Mouse (Mus musculus): ENCODE data around the gene Arpc2. TPM values are rescaled to one million over a fixed set of nuclear protein-coding genes. Genes with fewer than 3 reads are reported as not detected.

Gene Arpc2
- total RNA-seq, 2 experiments from 2014 or later: 62.7 to 70.6 TPM

DNA sequence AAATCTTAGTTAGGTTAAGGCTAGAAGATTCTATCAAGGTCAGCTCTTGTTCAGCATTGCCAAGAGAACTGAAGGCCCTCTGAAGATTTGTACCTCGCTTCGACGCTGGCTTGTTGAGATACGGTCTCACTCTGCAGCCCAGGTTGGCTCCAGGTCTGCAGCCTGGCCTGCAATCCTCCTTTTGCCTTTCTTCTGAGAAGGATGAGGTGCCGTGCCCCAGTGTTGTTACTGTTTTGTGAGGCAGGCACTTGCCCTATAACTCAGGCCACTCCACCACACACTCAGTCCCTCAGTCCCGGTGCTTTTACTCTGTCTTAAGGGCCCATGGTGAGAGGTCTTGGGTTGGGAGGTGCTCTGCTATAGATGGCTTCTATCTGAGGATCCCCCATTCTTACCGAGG is 66.3 kb downstream of the Arpc2 start:
- no peak for DNase-seq

GRCm38 (mm10) chr1:74302835-74303234 is 67.0 kb downstream of the Arpc2 start:
- no peak for DNase-seq

DNA sequence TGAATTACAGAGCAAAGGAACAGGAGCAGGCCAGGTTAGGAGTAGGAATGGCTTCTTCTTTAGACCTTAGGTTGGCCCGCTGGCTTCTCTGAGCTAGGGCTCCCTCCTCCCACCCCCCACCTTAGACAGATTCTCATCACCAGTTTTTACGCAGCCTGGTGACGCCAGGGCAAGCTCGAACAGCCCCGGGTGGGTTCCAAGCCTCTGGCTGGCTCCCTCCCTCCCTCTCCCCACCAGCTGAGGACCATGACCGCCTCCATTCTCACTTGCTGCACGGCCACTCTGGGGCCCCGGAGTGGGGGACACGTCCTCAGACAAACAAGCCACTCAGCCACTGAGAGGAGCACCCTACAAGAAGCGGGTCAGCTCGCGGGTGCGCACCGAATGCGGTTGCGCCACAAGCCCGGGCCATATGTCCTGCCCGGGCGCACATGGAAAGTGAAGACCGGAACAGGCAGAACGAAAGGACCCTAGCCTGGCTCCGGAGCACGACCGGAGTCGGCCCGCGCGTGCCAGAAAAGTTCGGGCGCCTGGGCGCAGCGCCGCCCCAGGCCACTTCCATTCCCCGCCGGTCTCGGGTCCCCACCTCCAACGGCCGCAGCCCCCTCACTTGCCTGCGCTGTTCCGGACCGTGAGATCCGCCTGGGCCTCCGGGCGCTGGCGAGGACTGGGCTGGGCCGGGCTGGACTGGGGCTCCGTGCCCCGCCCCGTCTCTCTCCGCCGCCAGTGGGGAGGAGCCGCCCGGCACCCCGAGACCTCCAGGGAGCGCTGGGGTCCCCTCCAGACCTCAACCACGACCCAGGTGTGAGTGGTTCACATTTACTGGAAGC is 67.8 kb downstream of the Arpc2 start:
- peak; percentile 82 for DNase-seq

DNA sequence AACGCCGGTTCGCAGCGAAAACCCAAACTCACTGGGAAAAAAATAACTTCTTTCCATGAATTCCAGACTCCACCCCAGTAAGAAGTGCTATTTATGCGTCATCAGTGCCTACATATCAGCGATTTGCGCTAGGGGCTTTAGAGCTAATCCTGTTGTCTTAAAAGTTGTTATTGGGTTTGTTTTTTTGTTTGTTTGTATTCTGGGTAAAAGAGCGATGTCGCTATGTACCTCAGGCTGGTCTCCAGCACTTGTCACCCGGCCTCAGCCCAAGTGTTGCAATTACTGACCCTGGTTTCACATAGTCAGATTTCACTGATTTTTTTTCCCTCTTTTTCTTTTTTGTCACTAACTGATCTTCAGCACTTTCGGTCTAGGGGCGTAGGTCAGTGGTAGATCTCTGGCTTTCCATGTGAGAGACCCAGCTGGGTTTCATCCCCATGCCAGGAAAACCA is 68.5 kb downstream of the Arpc2 start:
- no peak for DNase-seq

DNA sequence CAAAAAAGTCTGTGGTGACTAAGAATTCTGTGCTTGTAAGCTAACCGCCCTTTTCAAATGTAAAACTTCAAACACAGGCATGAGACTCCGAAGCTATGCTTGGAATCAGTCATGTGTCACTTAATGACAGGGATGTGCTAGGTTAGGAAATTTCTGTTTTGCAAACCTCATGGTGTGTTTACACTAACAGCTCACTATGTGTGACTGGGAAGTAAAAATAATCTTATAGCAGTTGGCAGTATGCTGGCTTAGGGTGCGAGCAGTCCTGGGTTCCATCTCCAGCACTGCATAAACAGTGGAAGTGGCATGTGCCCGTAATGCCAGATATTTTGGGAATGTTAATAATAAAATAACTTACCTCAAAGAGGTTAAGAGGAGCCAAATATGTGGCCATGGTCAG is 69.1 kb downstream of the Arpc2 start:
- no peak for DNase-seq

GRCm38 (mm10) chr1:74305522-74305921 is 69.6 kb downstream of the Arpc2 start, which contains the start of gene Tmbim1:
Gene Tmbim1 (minus strand): TSS chr1:74305622.
- DNase-seq: no peak

DNA sequence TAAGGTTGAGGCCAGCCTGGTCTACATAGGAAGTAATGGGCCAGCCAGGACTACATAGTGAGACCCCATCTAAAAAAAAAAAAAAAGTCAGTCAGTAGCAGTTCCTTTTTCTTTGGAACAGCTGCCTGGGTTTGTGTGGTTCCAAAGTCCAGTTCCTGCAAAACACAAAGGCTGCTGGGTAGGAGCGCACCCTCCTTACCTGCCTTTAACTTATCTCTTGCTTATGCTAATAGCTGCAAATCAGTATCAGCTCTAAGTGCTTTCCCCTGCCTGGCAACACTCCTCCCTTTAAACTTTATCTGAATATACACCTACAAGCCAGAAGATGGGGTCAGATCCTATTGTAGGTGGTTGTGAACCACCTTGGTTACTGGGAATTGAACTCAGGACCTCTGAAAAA is 71.3 kb downstream of the Arpc2 start:
- DNase-seq: no peak

DNA sequence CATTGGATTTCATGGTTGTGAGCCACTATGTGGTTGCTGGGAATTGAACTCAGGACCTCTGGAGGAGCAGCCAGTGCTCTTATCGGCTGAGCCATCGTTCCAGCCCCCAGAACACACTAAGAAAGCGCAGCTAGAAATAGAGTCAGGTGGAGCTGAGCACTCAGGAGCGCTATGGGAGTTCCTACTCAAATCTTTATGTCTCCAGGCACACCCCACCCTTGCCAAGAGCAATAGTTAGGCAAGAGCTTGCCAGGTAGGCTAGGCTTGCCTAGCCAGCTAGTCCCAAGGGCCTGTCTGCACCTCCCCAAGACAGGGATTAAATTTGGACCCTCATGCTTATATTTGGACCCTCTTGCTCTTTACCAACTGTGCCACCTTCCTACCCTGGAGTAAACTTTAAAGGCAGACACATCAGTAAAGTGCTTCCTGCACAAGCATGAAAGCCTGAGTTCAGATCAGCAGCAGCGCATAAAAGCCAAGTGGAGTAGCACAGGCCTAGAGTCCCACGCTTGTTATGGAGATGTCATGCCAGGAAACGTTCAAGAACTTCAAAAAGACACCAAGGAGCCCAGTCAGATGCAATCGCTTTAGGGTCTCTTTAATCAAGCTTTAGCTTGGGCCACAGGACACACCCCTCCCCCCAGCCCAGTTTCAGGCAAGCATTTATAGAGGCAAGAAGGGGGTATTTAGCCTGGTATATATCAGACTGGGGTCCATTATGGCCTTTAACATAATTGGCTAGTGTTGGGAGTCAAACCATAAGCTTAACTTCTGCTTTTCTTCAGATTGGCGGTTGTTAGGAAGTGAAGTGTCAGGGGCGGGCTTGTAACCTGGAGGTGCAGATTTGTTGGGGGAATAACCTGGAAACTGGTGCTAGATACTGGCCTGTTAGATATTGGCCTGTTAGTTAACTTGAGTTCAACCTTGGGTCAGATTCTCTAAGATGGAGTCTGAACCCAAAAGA is 72.4 kb downstream of the Arpc2 start:
- no peak for DNase-seq

DNA sequence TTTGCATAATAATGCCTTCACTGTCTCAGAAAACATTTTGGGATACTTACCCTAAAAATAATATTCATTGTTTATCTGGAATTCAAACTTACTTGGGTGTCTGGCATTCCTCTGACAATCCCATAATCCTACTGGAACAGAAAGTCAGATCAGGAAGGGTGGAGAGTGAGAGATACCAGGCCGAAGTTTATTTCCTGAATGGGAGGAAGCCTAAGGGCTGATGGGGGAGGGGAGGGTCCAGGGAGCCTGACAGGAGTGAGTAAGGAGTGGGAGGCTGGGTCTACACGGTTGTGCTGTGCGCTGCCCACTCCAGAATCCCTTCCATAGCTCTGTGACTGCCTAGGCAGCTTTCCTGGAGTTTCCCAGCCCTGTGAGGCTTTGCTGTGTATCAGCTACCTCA is 73.9 kb downstream of the Arpc2 start:
- DNase-seq: no peak

DNA sequence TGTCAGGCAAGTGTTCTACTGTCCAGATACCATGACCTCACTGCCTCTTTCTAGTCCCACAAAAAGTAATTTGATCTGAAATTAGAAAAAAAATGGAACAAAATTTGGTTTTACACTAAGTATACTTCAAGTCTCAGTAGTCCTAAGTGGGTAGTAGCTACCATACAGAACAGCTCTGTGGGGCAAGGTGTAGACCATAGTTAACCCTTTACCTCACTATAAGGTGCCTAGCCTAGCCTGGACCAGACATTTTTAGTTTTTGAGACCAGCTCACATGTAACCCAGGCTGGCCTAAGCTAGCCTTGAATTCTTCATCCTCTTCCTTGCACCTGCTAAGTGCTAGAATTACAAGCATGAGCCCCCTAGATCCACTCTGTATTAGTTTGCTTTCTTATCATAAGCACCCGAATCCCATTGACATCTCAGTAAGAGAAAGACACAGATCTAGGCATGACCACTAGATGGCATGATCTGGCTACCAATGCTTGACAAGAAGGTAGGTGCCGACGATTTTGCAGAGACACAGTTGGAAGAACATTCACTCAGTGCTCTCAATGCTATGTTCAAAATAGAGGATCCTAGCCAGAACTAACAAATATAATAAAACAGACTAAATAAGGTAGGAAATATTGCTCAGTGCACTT is 77.3 kb downstream of the Arpc2 start:
- DNase-seq: no peak

- DNase-seq: no peak
These were observed 78.9 kb downstream of the Arpc2 start for GRCm38 (mm10) chr1:74314796-74315195.

DNA sequence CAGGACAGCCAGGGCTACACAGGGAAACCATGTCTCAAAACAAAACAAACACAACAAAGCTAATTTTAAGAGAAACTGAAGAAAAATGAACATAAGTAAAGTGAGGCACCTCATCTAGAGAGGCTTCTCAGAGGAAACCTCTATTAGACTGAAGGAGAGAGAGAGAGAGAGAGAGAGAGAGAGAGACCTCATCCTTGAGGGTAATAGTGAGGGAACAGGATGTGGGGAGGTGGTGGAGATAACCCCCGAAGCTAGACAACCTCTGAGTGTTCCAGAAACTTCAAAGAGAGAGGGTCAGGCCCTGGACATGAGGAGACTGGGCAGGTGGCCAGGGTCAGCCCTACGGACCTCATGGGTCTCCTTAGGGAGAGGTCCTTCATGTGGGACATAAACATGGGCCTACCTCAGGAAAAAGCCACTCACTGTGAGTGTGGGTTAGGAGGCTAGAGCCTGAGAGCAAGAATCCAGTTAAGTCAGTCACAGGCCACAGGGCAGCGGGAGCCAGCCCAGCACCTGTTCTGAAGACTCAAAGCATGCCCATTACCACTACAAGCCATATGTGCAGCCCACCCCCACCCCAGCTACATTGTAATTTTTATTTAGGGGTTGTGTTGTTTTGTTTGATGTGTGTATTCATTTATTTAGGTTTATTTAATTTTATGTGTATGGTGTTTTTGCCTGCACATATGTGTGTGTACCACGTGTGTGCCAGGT is 80.4 kb downstream of the Arpc2 start:
- no peak for DNase-seq

Small RNA genes within 50 kb of the gene (microRNA-seq; reads per million reads assigned to microRNA genes)
- 0 reads per million in 2 experiments for gene Mir1928 (ENCODE audit: borderline replicate concordance in 2 of 2)

Other genes with a start within 250 kb of the Arpc2 start
- gene Tns1, start 111.6 kb upstream of the Arpc2 start, total RNA-seq (2021): 100 to 1,000 TPM; 205 to 234 TPM
- gene Rufy4, start 110.5 kb upstream of the Arpc2 start, total RNA-seq (2021): under 1 TPM in 1 of 2 experiments, not detected in 1; 0.16 TPM
- not detected for gene Cxcr2, start 82.1 kb upstream of the Arpc2 start, total RNA-seq (2021)
- not detected for gene Cxcr1, start 41.5 kb upstream of the Arpc2 start, total RNA-seq (2021)
- not detected for gene Gpbar1, start 42.5 kb downstream of the Arpc2 start, total RNA-seq (2021)
- 10 to 100 TPM; 63.6 to 65.8 TPM for gene Aamp, start 48.7 kb downstream of the Arpc2 start, total RNA-seq (2021)
- gene Pnkd, start 48.8 kb downstream of the Arpc2 start, total RNA-seq (2021): 10 to 100 TPM; 56.7 to 58.0 TPM
- 10 to 100 TPM; 28.5 to 36.6 TPM for gene Tmbim1, start 69.5 kb downstream of the Arpc2 start, total RNA-seq (2021)
- not detected for gene Catip, start 126.0 kb downstream of the Arpc2 start, total RNA-seq (2021)
- gene Slc11a1, start 139.1 kb downstream of the Arpc2 start, total RNA-seq (2021): 1 to 10 TPM; 2.9 to 3.2 TPM
- 10 to 100 TPM; 82.7 to 82.9 TPM for gene Ctdsp1, start 155.4 kb downstream of the Arpc2 start, total RNA-seq (2021)
- gene Vil1, start 173.3 kb downstream of the Arpc2 start, total RNA-seq (2021): under 1 TPM in 1 of 2 experiments, not detected in 1; 0.13 TPM